Mouse (Mus musculus): ENCODE data around the gene Cyp4f40.
"Not testable (repeated sequence)": the region's sequence is repeated elsewhere in the genome, so short reads cannot be mapped to it uniquely, and the experiment has no call there.

Cyp4f40 gene

GRCm38 (mm10) chr17:32658712-32659111 lies at the start of gene Cyp4f40:
TSS of gene Cyp4f40 (plus strand) at chr17:32658900.
- DNase-seq, result no peak

- DNase-seq, result not testable (repeated sequence)
These were observed 48.5 kb upstream of the Cyp4f40 start for GRCm38 (mm10) chr17:32610231-32610630.

DNA sequence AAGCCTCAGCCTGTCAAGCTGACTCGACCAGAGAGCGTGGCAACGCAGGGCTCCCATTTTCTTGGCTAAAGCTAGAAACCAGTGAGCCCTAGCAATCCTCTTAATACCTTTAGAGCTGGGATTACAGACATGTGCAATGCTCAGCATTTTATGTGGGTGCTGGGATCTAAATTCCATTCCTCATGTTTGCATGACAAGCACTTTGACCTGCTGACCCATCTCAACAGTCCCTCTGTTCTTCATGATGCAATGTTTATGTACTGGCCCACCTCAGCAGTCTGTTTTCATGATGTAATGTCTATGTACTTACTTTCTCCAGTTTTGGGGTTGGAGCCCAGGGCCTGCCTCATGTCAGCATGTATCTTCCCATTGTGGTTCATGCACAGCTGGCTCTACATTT lies 47.8 kb upstream of the Cyp4f40 start:
- DNase-seq, result no peak

DNA sequence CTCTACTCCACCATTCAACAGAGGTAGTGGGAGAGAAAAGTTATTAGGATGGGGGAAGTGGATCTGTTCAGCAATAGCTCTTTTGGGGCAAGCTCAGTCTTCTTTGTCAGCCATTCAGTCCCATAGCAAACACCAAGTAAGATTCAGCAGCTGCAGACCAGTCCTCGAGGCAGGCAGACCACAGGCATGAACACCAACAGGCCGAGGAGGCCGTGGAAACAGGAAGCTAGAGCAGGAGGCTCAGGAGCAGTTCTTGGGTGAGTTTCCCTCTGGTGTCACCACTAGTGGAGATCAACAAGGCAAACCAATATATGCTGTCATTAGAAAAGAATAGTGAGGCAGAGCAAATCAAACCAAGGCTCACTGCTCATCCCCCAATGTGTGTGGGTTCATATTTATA lies 46.3 kb upstream of the Cyp4f40 start:
- DNase-seq, result no peak

GRCm38 (mm10) chr17:32617252-32617651 lies 41.4 kb upstream of the Cyp4f40 start:
- DNase-seq, result no peak

DNA sequence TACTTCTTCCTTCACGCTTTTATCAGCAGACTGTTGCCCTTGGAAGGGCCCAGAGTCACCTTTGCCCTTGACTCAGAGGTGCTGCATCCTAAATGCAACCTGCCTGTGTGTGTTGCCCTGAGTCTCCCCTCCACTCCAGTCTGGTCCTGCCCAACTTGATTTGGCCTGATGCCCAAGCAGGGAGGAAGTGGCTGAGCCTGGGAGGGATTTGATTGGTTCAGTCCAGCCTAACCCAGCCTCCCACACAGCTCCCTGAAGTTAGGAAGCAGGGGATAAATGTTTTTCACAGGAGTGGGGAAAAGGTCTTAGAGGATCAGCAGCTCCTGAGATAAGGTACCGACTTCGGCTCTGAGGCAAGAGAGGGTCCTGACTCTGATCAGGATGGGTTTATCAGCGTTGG lies 37.7 kb upstream of the Cyp4f40 start, which contains the start of gene Cyp4f37:
TSS of gene Cyp4f37 (plus strand) at position 292 of the 400 bp plus-strand sequence.
- DNase-seq, result not testable (repeated sequence)

DNA sequence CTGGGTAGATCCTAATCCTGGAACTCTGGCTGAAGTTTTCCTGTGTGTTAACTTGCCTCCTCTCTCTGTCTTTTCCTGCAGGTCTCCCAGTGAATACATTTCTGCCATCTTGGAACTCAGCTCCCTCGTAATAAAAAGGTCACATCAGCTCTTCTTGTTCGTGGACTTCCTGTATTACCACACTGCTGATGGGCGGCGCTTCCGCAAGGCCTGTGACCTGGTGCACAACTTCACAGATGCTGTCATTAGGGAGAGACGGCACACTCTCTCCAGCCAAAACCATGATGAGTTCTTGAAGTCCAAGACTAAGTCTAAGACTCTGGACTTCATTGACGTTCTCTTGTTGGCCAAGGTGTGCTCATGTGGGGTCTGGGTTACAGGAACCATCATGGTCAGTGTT lies 29.0 kb upstream of the Cyp4f40 start:
- not testable (repeated sequence) for DNase-seq

DNA sequence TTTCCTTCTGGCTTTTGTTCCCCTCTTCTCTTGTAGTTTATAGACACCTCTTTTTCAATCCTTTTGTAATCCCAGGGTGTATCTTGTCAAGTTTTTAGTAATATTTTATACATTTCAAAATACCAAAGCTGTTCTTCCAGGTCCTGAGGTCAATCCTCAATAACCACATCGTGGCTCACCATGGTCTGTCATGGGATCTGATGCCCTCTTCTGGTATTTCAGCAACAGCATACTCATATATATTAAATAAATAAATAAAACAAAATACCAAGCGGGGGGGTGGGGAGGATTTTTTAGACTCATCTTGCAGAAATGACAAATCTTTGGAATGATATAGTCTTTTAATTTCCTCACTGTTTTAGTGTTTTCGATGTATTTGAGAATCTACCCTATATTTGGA lies 26.8 kb upstream of the Cyp4f40 start:
- no peak for DNase-seq

DNA sequence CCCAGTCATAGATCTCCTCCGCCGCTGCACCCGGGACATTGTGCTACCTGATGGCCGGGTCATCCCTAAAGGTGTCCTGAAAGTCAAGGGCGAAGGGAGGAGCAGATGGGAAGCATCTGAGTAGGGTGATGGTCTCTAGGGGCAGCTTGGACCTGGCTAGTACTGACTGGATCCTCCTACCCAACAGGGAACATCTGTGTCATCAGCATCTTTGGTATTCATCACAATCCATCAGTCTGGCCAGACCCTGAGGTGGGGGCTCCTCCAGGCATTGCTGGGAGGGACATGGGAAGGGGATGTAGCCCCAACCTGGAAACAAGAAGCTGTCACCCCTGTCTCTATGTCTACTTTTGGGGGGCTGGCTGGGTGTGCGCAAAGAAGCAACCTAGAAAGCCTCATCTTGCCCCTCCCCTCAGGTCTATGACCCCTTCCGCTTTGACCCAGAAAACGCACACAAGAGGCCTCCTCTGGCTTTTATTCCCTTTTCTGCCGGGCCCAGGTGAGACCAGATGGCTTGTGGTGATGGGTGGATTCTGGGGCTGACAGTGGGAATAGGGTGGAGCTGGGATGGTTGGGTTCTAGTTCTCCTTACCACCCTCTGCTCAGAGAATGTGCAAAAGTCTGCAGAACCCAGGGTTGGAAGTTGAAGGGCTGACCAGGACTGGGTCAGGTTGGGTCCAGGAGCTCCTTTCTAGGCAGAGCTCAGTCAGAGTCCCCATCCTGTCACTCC lies 24.3 kb upstream of the Cyp4f40 start:
- not testable (repeated sequence) for DNase-seq

DNA sequence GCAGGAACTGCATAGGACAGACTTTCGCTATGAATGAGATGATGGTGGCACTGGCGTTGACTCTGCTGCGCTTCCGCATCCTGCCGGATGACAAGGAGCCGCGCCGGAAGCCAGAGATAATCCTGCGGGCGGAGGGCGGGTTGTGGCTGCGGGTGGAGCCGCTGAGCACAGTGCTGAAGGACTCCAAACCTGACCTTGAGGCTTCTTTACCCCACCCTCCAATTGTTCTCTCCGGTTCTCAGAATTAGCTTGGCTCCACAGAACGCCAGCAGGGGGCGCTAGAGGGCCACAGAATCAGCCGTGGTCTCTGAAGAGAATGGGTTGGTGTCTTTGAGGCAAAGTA lies 23.8 kb upstream of the Cyp4f40 start:
- peak; percentile 77 for DNase-seq

DNA sequence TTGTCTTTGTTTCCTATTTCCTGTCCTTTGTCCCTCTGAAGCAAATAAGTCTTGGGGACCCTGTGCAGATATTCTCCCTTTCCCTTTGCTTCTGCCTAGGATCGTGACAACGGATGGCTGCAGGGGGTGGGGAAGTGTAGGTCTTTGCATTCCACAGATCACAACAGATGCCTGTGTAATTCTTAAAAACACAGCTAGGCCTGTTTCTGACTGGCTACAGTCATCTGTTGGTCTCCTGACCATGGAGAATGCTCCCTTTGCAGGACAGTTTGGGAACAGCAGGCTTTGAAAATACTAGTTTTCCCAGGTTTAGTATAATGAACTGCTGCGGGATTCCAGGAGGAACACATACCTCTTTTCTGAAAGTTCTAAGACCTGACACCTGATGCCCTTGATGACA lies 22.4 kb upstream of the Cyp4f40 start:
- no peak for DNase-seq

GRCm38 (mm10) chr17:32637151-32637550 lies 21.5 kb upstream of the Cyp4f40 start:
- DNase-seq, result no peak

DNA sequence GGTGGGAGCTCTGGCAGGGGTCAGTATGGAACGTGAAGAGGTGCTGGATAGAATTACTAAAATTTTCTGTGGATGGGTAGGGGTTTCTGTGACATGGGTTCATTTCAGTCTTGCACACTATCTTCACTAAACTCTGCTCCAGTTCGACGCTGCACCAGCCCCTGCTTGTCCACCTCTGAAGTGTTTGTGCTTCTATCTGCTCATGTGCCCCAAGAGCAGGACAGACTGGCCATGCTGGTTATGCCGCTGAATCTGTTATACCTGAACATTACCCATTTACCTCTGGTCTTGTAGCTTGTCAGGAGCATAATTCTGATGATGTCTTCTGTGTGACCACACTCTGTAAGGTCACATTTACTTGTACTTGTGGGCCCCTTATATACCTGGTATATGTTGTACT lies 12.1 kb upstream of the Cyp4f40 start:
- DNase-seq, result no peak

DNA sequence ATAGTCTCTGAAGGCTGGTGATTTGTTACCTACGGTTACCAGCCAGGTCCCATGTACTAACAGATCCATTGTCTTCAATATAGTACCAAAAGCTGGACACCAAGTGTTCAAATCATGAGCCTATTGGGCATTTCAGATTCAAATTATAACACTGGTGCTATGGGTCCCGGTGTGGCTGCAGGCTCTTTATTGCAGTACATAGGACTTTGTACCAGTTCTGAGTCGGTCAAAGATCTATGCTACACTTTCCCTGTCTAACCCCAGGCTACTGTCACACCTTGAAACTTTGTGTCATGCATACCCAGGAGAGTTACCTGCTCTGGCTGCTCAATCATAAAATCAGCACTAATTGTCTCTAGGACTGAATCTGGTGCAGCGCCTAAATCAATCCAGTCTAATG lies 4.8 kb upstream of the Cyp4f40 start:
- no peak for DNase-seq

DNA sequence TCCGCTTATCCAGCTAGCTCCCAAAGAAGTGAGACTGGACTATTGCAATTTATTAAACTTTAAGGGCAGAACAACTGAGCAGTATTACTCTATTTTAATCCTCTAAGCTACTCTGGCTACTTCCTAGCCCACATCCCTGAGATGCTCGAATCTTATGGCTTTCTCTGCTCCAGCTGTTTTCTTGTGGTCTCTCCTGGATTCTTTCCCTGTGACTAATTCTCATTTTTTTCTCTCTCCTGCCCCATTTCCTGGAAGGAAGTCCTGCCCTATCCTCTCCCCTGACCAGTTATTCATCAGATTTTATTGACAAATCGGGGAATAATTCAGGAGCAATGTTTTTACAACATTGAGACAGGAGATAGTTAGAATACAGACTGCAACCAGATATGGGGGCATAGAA lies 1.7 kb upstream of the Cyp4f40 start:
- DNase-seq, result no peak

DNA sequence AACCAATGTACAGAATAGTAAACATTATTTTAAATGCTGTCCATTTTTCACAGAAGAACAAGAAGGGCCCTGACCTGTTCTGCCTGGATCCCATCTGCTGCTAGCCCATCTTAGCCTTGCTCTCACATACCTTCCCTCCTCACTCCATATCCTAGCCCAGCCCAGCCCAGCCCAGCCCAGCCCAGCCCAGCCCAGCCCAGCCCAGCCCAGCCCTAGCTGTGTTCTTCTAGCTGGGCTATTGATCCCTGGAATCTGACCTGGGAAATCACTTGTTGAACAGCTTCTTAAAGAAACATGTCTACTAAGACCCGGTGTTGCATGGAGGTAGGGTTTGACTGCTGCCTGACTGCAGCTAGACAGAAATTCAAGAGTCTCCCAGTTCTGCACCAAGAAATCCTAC lies 454 bp upstream of the Cyp4f40 start:
- DNase-seq, result no peak

GRCm38 (mm10) chr17:32673976-32674375 lies 15.3 kb downstream of the Cyp4f40 start:
- no peak for DNase-seq

DNA sequence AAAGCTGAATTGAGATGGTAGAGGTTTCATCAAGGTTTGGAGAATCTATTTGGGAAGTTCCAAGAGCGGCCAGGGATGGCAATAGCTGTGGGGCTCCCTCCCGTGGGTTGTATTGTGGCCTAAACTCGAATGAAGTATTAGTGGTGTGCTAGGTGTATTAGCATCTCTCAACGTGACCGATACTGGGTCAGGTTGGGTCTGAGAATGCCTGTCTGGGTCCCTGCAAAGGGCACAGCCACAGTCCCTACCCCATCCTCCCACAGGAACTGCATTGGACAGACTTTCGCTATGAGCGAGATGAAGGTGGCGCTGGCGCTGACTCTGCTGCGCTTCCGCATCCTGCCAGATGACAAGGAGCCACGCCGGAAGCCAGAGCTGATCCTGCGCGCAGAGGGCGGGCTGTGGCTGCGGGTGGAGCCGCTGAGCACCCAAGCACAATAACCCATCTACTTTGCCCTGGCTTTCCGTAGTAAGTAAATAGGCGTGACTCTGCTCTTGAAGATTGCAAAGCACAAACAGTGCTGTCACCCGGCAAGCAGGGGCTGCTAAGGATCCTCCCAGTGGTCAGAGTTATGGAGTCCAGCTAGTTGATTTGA lies 17.4 kb downstream of the Cyp4f40 start:
- DNase-seq, result no peak

GRCm38 (mm10) chr17:32680404-32680803 lies 21.7 kb downstream of the Cyp4f40 start:
- DNase-seq, result no peak

- DNase-seq, result peak; percentile 32
These were observed 26.5 kb downstream of the Cyp4f40 start, which contains the start of gene Cyp4f15 for GRCm38 (mm10) chr17:32685048-32685750. TSS of gene Cyp4f15 (plus strand) at chr17:32685627.

DNA sequence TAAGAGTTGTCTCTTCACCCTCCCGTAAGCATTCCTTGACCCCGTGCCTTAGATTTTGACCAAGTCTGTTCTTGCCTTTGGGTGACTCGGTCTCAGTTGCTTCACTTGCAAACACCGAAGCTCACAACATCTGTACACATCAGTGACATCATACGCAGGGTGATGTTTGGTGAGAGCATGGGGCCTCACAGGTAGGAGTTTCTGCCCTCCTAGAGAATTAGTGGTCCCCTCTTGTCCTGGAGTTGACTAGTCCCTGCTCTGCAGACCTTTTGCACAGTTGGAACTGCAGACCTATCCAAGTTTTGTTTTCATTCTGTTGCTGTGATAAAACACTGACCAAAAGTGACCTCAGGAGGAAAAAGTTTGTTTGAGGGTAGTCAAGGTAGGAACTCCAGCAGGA lies 28.0 kb downstream of the Cyp4f40 start:
- DNase-seq, result no peak

DNA sequence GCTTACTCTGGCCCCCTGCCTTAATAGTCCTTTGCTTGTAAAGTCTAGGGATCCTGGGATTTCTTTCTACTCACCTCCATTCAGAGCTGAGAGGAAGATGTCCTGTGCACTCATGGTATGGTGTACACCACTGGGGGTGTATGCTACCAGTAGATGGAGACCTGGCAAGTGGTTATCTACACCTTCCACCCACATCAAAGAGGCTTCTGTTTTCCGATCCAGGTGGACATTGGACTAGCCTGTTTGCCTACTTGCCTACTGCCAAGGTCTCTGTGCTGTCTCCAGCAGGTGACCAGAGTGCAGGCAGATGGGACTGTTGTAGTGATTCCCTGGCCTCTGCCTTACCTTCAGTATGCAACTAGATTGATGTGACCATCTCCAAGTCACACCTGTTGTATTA lies 32.3 kb downstream of the Cyp4f40 start:
- DNase-seq, result no peak

GRCm38 (mm10) chr17:32702826-32703225 lies 44.1 kb downstream of the Cyp4f40 start:
- no peak for DNase-seq

DNA sequence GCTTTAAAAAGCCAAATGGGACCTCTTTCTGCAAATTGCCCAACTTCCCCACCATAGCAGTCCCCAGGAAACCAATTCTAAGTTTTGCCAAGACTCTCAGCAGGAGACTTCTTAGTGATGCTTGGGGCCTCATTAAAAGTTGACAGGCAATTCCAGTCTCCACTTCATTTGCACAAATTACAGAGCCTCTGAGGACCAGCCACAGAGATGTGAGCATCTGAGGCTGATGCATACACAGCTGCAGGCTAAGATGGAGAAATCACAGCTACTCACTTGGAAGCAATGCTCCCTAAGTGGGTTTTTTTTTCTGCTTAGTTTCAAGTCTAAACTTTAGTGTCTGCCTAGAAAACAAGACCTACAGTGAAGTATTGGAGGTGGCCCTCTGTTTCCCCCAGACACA lies 51.8 kb downstream of the Cyp4f40 start:
- DNase-seq, result not testable (repeated sequence)
